Mouse (Mus musculus): ENCODE data around the gene Mink1. TPM values are rescaled to one million over a fixed set of nuclear protein-coding genes. Genes with fewer than 3 reads are reported as not detected.
A peak's percentile ranks its signal among the peaks of the same experiment; 100 is the strongest.

Mink1 gene
- polyA plus RNA-seq, 1 experiment from 2014 or later = 14.7 TPM

- no peak for ATAC-seq (ENCODE audit: low FRiP score, low read depth)
- no peak overlapping the region for H3K9ac ChIP-seq (replicated peaks)
Observed at GRCm38 (mm10) chr11:70596094-70596493, 33.4 kb downstream of the Mink1 start.

GRCm38 (mm10) chr11:70597301-70597700 lies 34.6 kb downstream of the Mink1 start:
- no peaks in the 10 kb centered on the region for H3K9me3 ChIP-seq
- ATAC-seq (ENCODE audit: low FRiP score, low read depth) = no peak
- H3K4me3 ChIP-seq = no peak overlapping the region
- peaks cover 35% of the 10 kb centered on the region for H3K36me3 ChIP-seq
- H3K4me2 ChIP-seq (replicated peaks) = no peak overlapping the region
- H3K27me3 ChIP-seq = no peaks in the 10 kb centered on the region
- H3K4me1 ChIP-seq = peaks cover 11% of the 10 kb centered on the region
- H3K9ac ChIP-seq (replicated peaks) = no peak overlapping the region
- H3K27ac ChIP-seq (replicated peaks) = no peak overlapping the region
- WGBS = 86% methylated on average over 6 of the region's 6 CpGs

More at GRCm38 (mm10) chr11:70596094-70596493, 33.4 kb downstream of the Mink1 start:
- Histone ChIP-seq H3K4me2 (replicated peaks) (no peak overlapping the region), H3K4me1 (peaks cover 11% of the 10 kb centered on the region), H3K27ac (replicated peaks) (peak overlapping the region; percentile 58), H3K27me3 (no peaks in the 10 kb centered on the region), H3K36me3 (peaks cover 26% of the 10 kb centered on the region), H3K9me3 (no peaks in the 10 kb centered on the region), H3K4me3 (no peak overlapping the region)
- 45% methylated on average over 4 of the region's 4 CpGs for WGBS

- 89% methylated on average over 9 of the region's 9 CpGs for WGBS
- Histone ChIP-seq H3K27ac (replicated peaks) (no peak overlapping the region), H3K36me3 (peaks cover 35% of the 10 kb centered on the region), H3K27me3 (no peaks in the 10 kb centered on the region), H3K9me3 (no peaks in the 10 kb centered on the region), H3K4me2 (replicated peaks) (no peak overlapping the region), H3K4me3 (no peak overlapping the region), H3K4me1 (peaks cover 11% of the 10 kb centered on the region), H3K9ac (replicated peaks) (no peak overlapping the region)
- ATAC-seq (ENCODE audit: low FRiP score, low read depth) = no peak
Observed at GRCm38 (mm10) chr11:70598451-70598953, 35.8 kb downstream of the Mink1 start.

GRCm38 (mm10) chr11:70605024-70605566 lies 42.4 kb downstream of the Mink1 start:
- 67% methylated on average over 14 of the region's 14 CpGs for WGBS
- Histone ChIP-seq H3K36me3 (peaks cover 71% of the 10 kb centered on the region), H3K27me3 (no peaks in the 10 kb centered on the region), H3K9ac (replicated peaks) (no peak overlapping the region), H3K4me2 (replicated peaks) (no peak overlapping the region), H3K4me3 (no peak overlapping the region), H3K4me1 (no peaks in the 10 kb centered on the region), H3K9me3 (no peaks in the 10 kb centered on the region), H3K27ac (replicated peaks) (no peak overlapping the region)
- ATAC-seq (ENCODE audit: low FRiP score, low read depth) = no peak

- Histone ChIP-seq H3K36me3 (peaks cover 81% of the 10 kb centered on the region), H3K4me3 (no peak overlapping the region), H3K9me3 (no peaks in the 10 kb centered on the region), H3K9ac (replicated peaks) (no peak overlapping the region), H3K4me2 (replicated peaks) (no peak overlapping the region), H3K27ac (replicated peaks) (no peak overlapping the region), H3K4me1 (no peaks in the 10 kb centered on the region), H3K27me3 (no peaks in the 10 kb centered on the region)
- 86% methylated on average over 12 of the region's 12 CpGs for WGBS
- no peak for ATAC-seq (ENCODE audit: low FRiP score, low read depth)
Observed at GRCm38 (mm10) chr11:70606717-70607116, 44.0 kb downstream of the Mink1 start.

GRCm38 (mm10) chr11:70607611-70608010 lies 44.9 kb downstream of the Mink1 start:
- H3K9me3 ChIP-seq = no peaks in the 10 kb centered on the region
- ATAC-seq (ENCODE audit: low FRiP score, low read depth) = no peak
- H3K4me2 ChIP-seq (replicated peaks) = no peak overlapping the region
- no peaks in the 10 kb centered on the region for H3K27me3 ChIP-seq
- H3K4me1 ChIP-seq = no peaks in the 10 kb centered on the region
- no peak overlapping the region for H3K4me3 ChIP-seq
- H3K9ac ChIP-seq (replicated peaks) = no peak overlapping the region
- peaks cover 83% of the 10 kb centered on the region for H3K36me3 ChIP-seq
- 90% methylated on average over 9 of the region's 9 CpGs for WGBS
- H3K27ac ChIP-seq (replicated peaks) = no peak overlapping the region

GRCm38 (mm10) chr11:70608381-70609066 lies 45.8 kb downstream of the Mink1 start:
- peaks cover 92% of the 10 kb centered on the region for H3K36me3 ChIP-seq
- no peak for ATAC-seq (ENCODE audit: low FRiP score, low read depth)
- H3K27ac ChIP-seq (replicated peaks) = no peak overlapping the region
- H3K4me3 ChIP-seq = no peak overlapping the region
- 89% methylated on average over 25 of the region's 26 CpGs for WGBS
- H3K4me1 ChIP-seq = no peaks in the 10 kb centered on the region
- H3K9ac ChIP-seq (replicated peaks) = no peak overlapping the region
- H3K4me2 ChIP-seq (replicated peaks) = no peak overlapping the region
- H3K27me3 ChIP-seq = no peaks in the 10 kb centered on the region
- no peaks in the 10 kb centered on the region for H3K9me3 ChIP-seq

- H3K27me3 ChIP-seq = peaks cover 8% of the 10 kb centered on the region
- peaks cover 77% of the 10 kb centered on the region for H3K36me3 ChIP-seq
- no peak for ATAC-seq (ENCODE audit: low FRiP score, low read depth)
- no peak overlapping the region for H3K4me2 ChIP-seq (replicated peaks)
- H3K9me3 ChIP-seq = no peaks in the 10 kb centered on the region
- H3K9ac ChIP-seq (replicated peaks) = no peak overlapping the region
- H3K27ac ChIP-seq (replicated peaks) = no peak overlapping the region
- H3K4me1 ChIP-seq = peaks cover 11% of the 10 kb centered on the region
- 78% methylated on average over 4 of the region's 4 CpGs for WGBS
- no peak overlapping the region for H3K4me3 ChIP-seq
Observed at GRCm38 (mm10) chr11:70610752-70611151, 48.1 kb downstream of the Mink1 start.

- WGBS = 77% methylated on average over 7 of the region's 7 CpGs
- no peaks in the 10 kb centered on the region for H3K9me3 ChIP-seq
- H3K27ac ChIP-seq (replicated peaks) = no peak overlapping the region
- no peak overlapping the region for H3K9ac ChIP-seq (replicated peaks)
- peaks cover 16% of the 10 kb centered on the region for H3K27me3 ChIP-seq
- peaks cover 13% of the 10 kb centered on the region for H3K4me1 ChIP-seq
- H3K36me3 ChIP-seq = peaks cover 60% of the 10 kb centered on the region
- no peak overlapping the region for H3K4me3 ChIP-seq
- ATAC-seq (ENCODE audit: low FRiP score, low read depth) = no peak
- no peak overlapping the region for H3K4me2 ChIP-seq (replicated peaks)
Observed at GRCm38 (mm10) chr11:70612505-70612904, 49.8 kb downstream of the Mink1 start.

- H3K9me3 ChIP-seq = no peaks in the 10 kb centered on the region
- no peak overlapping the region for H3K27ac ChIP-seq (replicated peaks)
- H3K4me3 ChIP-seq = peak overlapping the region; percentile 29
- peaks cover 16% of the 10 kb centered on the region for H3K27me3 ChIP-seq
- H3K4me2 ChIP-seq (replicated peaks) = peak overlapping the region; percentile 53
- no peak for ATAC-seq (ENCODE audit: low FRiP score, low read depth)
- WGBS = under 1% methylated on average over 17 of the region's 17 CpGs
- H3K36me3 ChIP-seq = peaks cover 34% of the 10 kb centered on the region
- H3K4me1 ChIP-seq = peaks cover 13% of the 10 kb centered on the region
- peak overlapping the region; percentile 43; the same call in 1 of the 2 replicates for H3K9ac ChIP-seq (replicated peaks)
Observed at GRCm38 (mm10) chr11:70615074-70615473, 52.4 kb downstream of the Mink1 start.

GRCm38 (mm10) chr11:70615516-70616093 lies 52.9 kb downstream of the Mink1 start, which contains the start of gene 4930544D05Rik:
Gene 4930544D05Rik, plus strand, starts transcription at chr11:70615848.
- Histone ChIP-seq H3K27me3 (peaks cover 16% of the 10 kb centered on the region), H3K9me3 (no peaks in the 10 kb centered on the region), H3K4me2 (replicated peaks) (peak within 1 kb of the TSS; percentile 53), H3K9ac (replicated peaks) (peak within 1 kb of the TSS; percentile 43; the same call in 1 of the 2 replicates), H3K36me3 (peaks cover 29% of the 10 kb centered on the region), H3K4me1 (peaks cover 13% of the 10 kb centered on the region), H3K27ac (replicated peaks) (no peak within 1 kb of the TSS), H3K4me3 (peak within 1 kb of the TSS; percentile 29)
- ATAC-seq (ENCODE audit: low FRiP score, low read depth) = no peak
- WGBS = 10% methylated on average over 21 of the region's 21 CpGs

GRCm38 (mm10) chr11:70619101-70619500 lies 56.4 kb downstream of the Mink1 start, which contains the start of gene Chrne:
Gene Chrne, minus strand, starts transcription at chr11:70619216.
- H3K4me2 ChIP-seq (replicated peaks) = no peak within 1 kb of the TSS
- no peak for ATAC-seq (ENCODE audit: low FRiP score, low read depth)
- H3K9ac ChIP-seq (replicated peaks) = no peak within 1 kb of the TSS
- no peaks in the 10 kb centered on the region for H3K36me3 ChIP-seq
- H3K4me1 ChIP-seq = peaks cover 13% of the 10 kb centered on the region
- H3K27ac ChIP-seq (replicated peaks) = no peak within 1 kb of the TSS
- H3K27me3 ChIP-seq = peaks cover 20% of the 10 kb centered on the region
- no peaks in the 10 kb centered on the region for H3K9me3 ChIP-seq
- WGBS = 47% methylated on average over 1 of the region's 1 CpGs
- H3K4me3 ChIP-seq = no peak within 1 kb of the TSS

All from midbrain, embryonic 12.5 days (tissue).